Mouse (Mus musculus) cerebellum, adult 2 months (tissue): ENCODE results near the gene 1700011L22Rik. TPM values are rescaled to one million over a fixed set of nuclear protein-coding genes. Genes with fewer than 3 reads are reported as not detected.

Source experiments
- DNase-seq, 2 experiments: peaks; one replicate each; pipeline ENCODE4 v3.0.0; 2021
- H3K27ac ChIP-seq: fragments of 200-500 bp; 2 replicates; pipeline ENCODE4 v1.5.1; 2012; ENCODE audit warnings: low read length, control low read depth, inconsistent platforms; ENCODE audit not compliant: insufficient read depth
- H3K27me3 ChIP-seq: fragments of 200-500 bp; 2 replicates; pipeline ENCODE4 v1.6.1; 2012; ENCODE audit warnings: inconsistent platforms, mild to moderate bottlenecking, low read length, moderate library complexity; ENCODE audit not compliant: control insufficient read depth, insufficient read depth
- H3K4me1 ChIP-seq: fragments of 200-500 bp; 2 replicates; pipeline ENCODE4 v1.6.1; 2011; ENCODE audit warnings: low read length; ENCODE audit not compliant: control insufficient read depth, insufficient read depth
- H3K4me3 ChIP-seq: fragments of 200-500 bp; replicated peaks from 2 replicates; pipeline ENCODE3; 2011; ENCODE audit warnings: mild to moderate bottlenecking, low read depth, low read length, control low read depth; ENCODE audit not compliant: insufficient read depth
- CTCF ChIP-seq: fragments of 200-500 bp; IDR thresholded peaks from 2 replicates; pipeline ENCODE4 v1.5.1; 2011; ENCODE audit warnings: low read depth, mild to moderate bottlenecking, control low read depth, low read length, moderate library complexity, borderline replicate concordance; ENCODE audit not compliant: insufficient read depth
- POLR2A ChIP-seq: fragments of 200-500 bp; IDR thresholded peaks from 2 replicates; pipeline ENCODE4 v1.6.1; 2011; ENCODE audit warnings: low read length, control low read depth, borderline replicate concordance; ENCODE audit not compliant: insufficient read depth
- WGBS: fragments of 180-500 bp; shearing (Covaris S2); methylation state at CpG from one replicate; pipeline ENCODE4 v1.1.7; 2018; 5-methylcytosine and 5-hydroxymethylcytosine counted together
- polyA plus RNA-seq: library from polyadenylated mRNA; depleted of rRNA; stranded (reverse); fragments of >200 nt; gene quantifications from 2 replicates; pipeline ENCODE4 v1.2.3, GENCODE M21; 2012

The 1700011L22Rik gene
- polyA plus RNA-seq, 1 experiment: not detected

DNA sequence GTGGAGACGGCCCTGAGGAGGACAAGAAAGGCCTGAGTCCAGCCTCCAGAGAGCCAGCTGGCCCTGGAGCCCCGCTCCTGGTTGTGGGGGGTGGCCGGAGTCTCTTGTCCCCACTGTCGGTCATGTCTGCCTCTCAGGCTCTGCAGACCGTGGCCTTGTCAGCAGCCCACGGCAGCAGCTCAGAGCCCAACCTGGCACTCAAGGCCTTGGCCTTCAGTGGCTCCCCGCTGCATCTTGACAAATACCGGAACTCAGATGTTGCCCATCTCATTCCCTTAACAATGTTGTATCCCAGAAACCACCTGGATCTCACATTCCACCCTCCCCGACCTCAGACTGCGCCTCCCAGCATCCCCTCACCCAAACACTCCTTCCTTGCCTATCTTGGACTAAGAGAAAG is 58.3 kb downstream of the 1700011L22Rik start:
- DNase-seq: no peak
- no peak overlapping the region for H3K4me3 ChIP-seq
- H3K27me3 ChIP-seq: no peaks in the 10 kb centered on the region
- TF ChIP-seq POLR2A (no peak), CTCF (no peak)
- no peaks in the 10 kb centered on the region for H3K4me1 ChIP-seq
- H3K27ac ChIP-seq: no peak overlapping the region
- 88% methylated on average over 10 of the region's 10 CpGs for WGBS

DNA sequence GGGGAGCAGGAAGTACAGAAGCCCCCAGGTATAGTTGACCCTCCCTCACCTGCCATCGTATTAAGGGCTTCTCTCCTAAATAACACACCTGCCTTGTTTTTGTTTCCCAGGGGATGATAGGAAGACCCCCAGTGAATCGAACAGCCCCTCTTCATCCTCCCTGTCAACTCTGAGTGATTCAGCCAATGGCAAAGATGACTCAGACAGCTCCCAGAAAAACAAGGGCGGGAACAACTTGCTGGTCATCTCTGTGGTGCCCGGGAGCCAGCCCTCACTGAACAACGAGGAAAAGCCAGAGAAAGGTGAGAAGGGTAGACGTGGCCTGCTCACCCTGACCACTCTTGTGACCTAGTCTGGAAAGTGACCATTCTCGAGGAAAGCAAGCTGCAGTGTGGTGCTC is 62.9 kb downstream of the 1700011L22Rik start:
- DNase-seq: no peak
- TF ChIP-seq POLR2A (no peak), CTCF (no peak)
- Histone ChIP-seq H3K4me1 (no peaks in the 10 kb centered on the region), H3K27ac (no peak overlapping the region), H3K4me3 (no peak overlapping the region), H3K27me3 (no peaks in the 10 kb centered on the region)
- 85% methylated on average over 7 of the region's 7 CpGs for WGBS

DNA sequence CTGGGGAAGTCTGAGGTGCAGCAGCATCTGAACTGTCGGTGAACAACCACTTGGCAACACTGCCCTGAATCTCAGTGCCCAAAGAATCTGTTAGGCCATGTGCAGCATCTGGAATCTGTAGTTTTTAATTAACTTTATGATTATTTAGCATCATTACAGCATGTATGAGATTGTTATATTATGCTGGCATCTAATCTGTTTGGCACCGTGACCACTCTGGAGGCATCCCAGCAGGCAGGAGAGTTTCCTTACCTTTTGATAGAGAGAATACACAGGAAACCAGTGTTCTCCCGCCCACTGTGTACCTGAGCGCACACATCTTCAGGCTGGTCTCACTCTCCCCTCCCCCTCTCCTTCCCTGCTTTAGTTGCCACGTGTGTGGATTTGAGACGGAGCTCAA is 68.7 kb downstream of the 1700011L22Rik start:
- H3K27me3 ChIP-seq: no peaks in the 10 kb centered on the region
- TF ChIP-seq CTCF (no peak), POLR2A (no peak)
- no peak overlapping the region for H3K27ac ChIP-seq
- no peak for DNase-seq
- no peak overlapping the region for H3K4me3 ChIP-seq
- 66% methylated on average over 6 of the region's 6 CpGs for WGBS
- peaks cover 5% of the 10 kb centered on the region; the same call in 1 of the 2 replicates for H3K4me1 ChIP-seq

GRCm38 (mm10) chr8:79175991-79176390 is 72.4 kb downstream of the 1700011L22Rik start:
- no peak for DNase-seq
- Histone ChIP-seq H3K4me3 (no peak overlapping the region), H3K4me1 (peaks cover 5% of the 10 kb centered on the region; the same call in 1 of the 2 replicates), H3K27ac (no peak overlapping the region), H3K27me3 (no peaks in the 10 kb centered on the region)
- TF ChIP-seq POLR2A (no peak), CTCF (no peak)
- 84% methylated on average over 4 of the region's 4 CpGs for WGBS

- no peak for TF ChIP-seq POLR2A
- no peak for TF ChIP-seq CTCF
- Histone ChIP-seq H3K4me3 (no peak overlapping the region), H3K4me1 (no peaks in the 10 kb centered on the region), H3K27me3 (no peaks in the 10 kb centered on the region), H3K27ac (no peak overlapping the region)
- 55% methylated on average over 4 of the region's 4 CpGs for WGBS
- DNase-seq: no peak
These were observed 74.8 kb downstream of the 1700011L22Rik start for GRCm38 (mm10) chr8:79173606-79174005.

- no peak for TF ChIP-seq CTCF
- no peak for TF ChIP-seq POLR2A
- H3K4me3 ChIP-seq: no peak overlapping the region
- H3K27ac ChIP-seq: no peak overlapping the region
- peaks cover 18% of the 10 kb centered on the region for H3K4me1 ChIP-seq
- H3K27me3 ChIP-seq: no peaks in the 10 kb centered on the region
- peak in 1 of 2 experiments; percentile 21 for DNase-seq
- WGBS: 15% methylated on average over 3 of the region's 3 CpGs
These were observed 83.1 kb downstream of the 1700011L22Rik start for GRCm38 (mm10) chr8:79165276-79165675.

GRCm38 (mm10) chr8:79164336-79164735 is 84.0 kb downstream of the 1700011L22Rik start:
- DNase-seq: peak in 1 of 2 experiments; percentile 33
- no peak overlapping the region for H3K4me3 ChIP-seq
- peaks cover 18% of the 10 kb centered on the region for H3K4me1 ChIP-seq
- WGBS: 8% methylated on average over 1 of the region's 1 CpGs
- TF ChIP-seq POLR2A (no peak), CTCF (no peak)
- H3K27ac ChIP-seq: no peak overlapping the region
- H3K27me3 ChIP-seq: no peaks in the 10 kb centered on the region

- H3K4me3 ChIP-seq: no peak overlapping the region
- WGBS: 29% methylated on average over 10 of the region's 10 CpGs
- TF ChIP-seq POLR2A: no peak
- TF ChIP-seq CTCF: no peak
- DNase-seq: peak; percentile 48 to 54
- no peak overlapping the region for H3K27ac ChIP-seq
- no peaks in the 10 kb centered on the region for H3K27me3 ChIP-seq
- H3K4me1 ChIP-seq: peaks cover 18% of the 10 kb centered on the region
These were observed 85.6 kb downstream of the 1700011L22Rik start for GRCm38 (mm10) chr8:79162533-79163308.
